Mouse (Mus musculus) testis, adult 2 months (tissue): Measurements from ENCODE around the gene Arsj.

Experiments used
- CTCF ChIP-seq: fragments of 200-500 bp; IDR thresholded peaks from 2 replicates; pipeline ENCODE4 v1.5.1; 2012; ENCODE audit warnings: low read depth, mild to moderate bottlenecking, inconsistent platforms, low read length, moderate library complexity; ENCODE audit not compliant: control insufficient read depth, insufficient read depth, insufficient replicate concordance
- POLR2A ChIP-seq: fragments of 200-500 bp; IDR thresholded peaks from 2 replicates; pipeline ENCODE4 v1.6.1; 2012; ENCODE audit warnings: low read depth, mild to moderate bottlenecking, inconsistent platforms, low read length, moderate library complexity; ENCODE audit not compliant: control insufficient read depth

DNA sequence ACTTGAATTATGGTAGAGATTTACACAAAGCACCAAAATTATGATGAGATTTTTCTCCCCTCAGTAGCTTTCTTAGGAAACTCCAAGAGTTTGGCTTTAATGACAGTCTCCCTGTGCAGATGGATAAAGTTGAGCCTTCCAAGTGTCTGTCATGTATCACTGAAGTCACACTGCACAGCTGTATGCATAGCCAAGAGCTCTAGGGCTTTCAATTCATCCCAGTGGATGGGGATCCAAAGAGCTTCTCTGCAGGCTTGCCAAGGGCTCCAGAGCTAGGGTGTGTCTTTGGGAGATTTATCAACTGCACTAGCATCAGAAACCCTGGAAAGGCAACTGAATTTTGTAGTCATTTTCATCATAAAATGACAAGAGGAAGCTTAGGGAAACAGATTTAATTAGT is 7.1 kb downstream of the Arsj start:
- TF ChIP-seq POLR2A = no peak
- no peak for TF ChIP-seq CTCF
